Mouse (Mus musculus): Measurements from ENCODE around the gene Gm13288. TPM values are rescaled to one million over a fixed set of nuclear protein-coding genes. Genes with fewer than 3 reads are reported as not detected.
"Not testable (repeated sequence)": the region's sequence is repeated elsewhere in the genome, so short reads cannot be mapped to it uniquely, and the experiment has no call there.

Gene Gm13288
- 0.18 TPM for polyA plus RNA-seq (2012; fragmentation: generic; extraction: Trizol)
- long read RNA-seq, experiment 1, transcript Gm13288-201 (1 exons, 2,850 nt) = major isoform, 5 of 5 reads
- long read RNA-seq, experiment 1, partial matches to known transcripts = 0 of 5 reads
- long read RNA-seq, experiment 1, other reads (novel, unspliced or antisense) = 0 of 5 reads
- long read RNA-seq, experiment 2, partial matches to known transcripts = 0 of 3 reads
- long read RNA-seq, experiment 2, other reads (novel, unspliced or antisense) = 0 of 3 reads

- H3K79me2 ChIP-seq (ENCODE audit: control insufficient read depth, insufficient read depth); H3ac ChIP-seq (ENCODE audit: control insufficient read depth, insufficient read length, low read depth); H3K36me3 ChIP-seq (ENCODE audit: control insufficient read depth, insufficient read depth); H3K4me3 ChIP-seq (ENCODE audit: insufficient read depth, poor library complexity, severe bottlenecking); H3K79me3 ChIP-seq (ENCODE audit: low read depth); H3K27me3 ChIP-seq (ENCODE audit: control insufficient read depth, insufficient read depth, insufficient read length): not testable (repeated sequence)
Measured at GRCm38 (mm10) chr4:88805231-88805630, at the start of gene Gm13288. TSS of gene Gm13288 (plus strand) at chr4:88805531.

GRCm38 (mm10) chr4:88756581-88757513 lies 48.5 kb upstream of the Gm13288 start:
- H3K79me3 ChIP-seq (ENCODE audit: low read depth); H3K79me2 ChIP-seq (ENCODE audit: control insufficient read depth, insufficient read depth); H3ac ChIP-seq (ENCODE audit: control insufficient read depth, insufficient read length, low read depth); H3K36me3 ChIP-seq (ENCODE audit: control insufficient read depth, insufficient read depth); H3K27me3 ChIP-seq (ENCODE audit: control insufficient read depth, insufficient read depth, insufficient read length); H3K4me3 ChIP-seq (ENCODE audit: insufficient read depth, poor library complexity, severe bottlenecking): not testable (repeated sequence)

- not testable (repeated sequence) for H3K79me3 ChIP-seq (ENCODE audit: low read depth); H3ac ChIP-seq (ENCODE audit: control insufficient read depth, insufficient read length, low read depth); H3K36me3 ChIP-seq (ENCODE audit: control insufficient read depth, insufficient read depth); H3K79me2 ChIP-seq (ENCODE audit: control insufficient read depth, insufficient read depth); H3K4me3 ChIP-seq (ENCODE audit: insufficient read depth, poor library complexity, severe bottlenecking); H3K27me3 ChIP-seq (ENCODE audit: control insufficient read depth, insufficient read depth, insufficient read length)
Measured at GRCm38 (mm10) chr4:88757628-88758031, 47.7 kb upstream of the Gm13288 start.

- not testable (repeated sequence) for H3K4me3 ChIP-seq (ENCODE audit: insufficient read depth, poor library complexity, severe bottlenecking); H3K36me3 ChIP-seq (ENCODE audit: control insufficient read depth, insufficient read depth); H3ac ChIP-seq (ENCODE audit: control insufficient read depth, insufficient read length, low read depth); H3K79me2 ChIP-seq (ENCODE audit: control insufficient read depth, insufficient read depth); H3K27me3 ChIP-seq (ENCODE audit: control insufficient read depth, insufficient read depth, insufficient read length); H3K79me3 ChIP-seq (ENCODE audit: low read depth)
Measured at GRCm38 (mm10) chr4:88758751-88759150, 46.6 kb upstream of the Gm13288 start.

GRCm38 (mm10) chr4:88759610-88760268 lies 45.6 kb upstream of the Gm13288 start, which contains the start of gene Gm13283:
TSS of gene Gm13283 (plus strand) at chr4:88760119.
- not testable (repeated sequence) for H3K36me3 ChIP-seq (ENCODE audit: control insufficient read depth, insufficient read depth); H3K79me3 ChIP-seq (ENCODE audit: low read depth); H3ac ChIP-seq (ENCODE audit: control insufficient read depth, insufficient read length, low read depth); H3K4me3 ChIP-seq (ENCODE audit: insufficient read depth, poor library complexity, severe bottlenecking); H3K79me2 ChIP-seq (ENCODE audit: control insufficient read depth, insufficient read depth); H3K27me3 ChIP-seq (ENCODE audit: control insufficient read depth, insufficient read depth, insufficient read length)

- H3K79me3 ChIP-seq (ENCODE audit: low read depth); H3K4me3 ChIP-seq (ENCODE audit: insufficient read depth, poor library complexity, severe bottlenecking): not testable (repeated sequence)
Measured at GRCm38 (mm10) chr4:88760431-88760830, 44.9 kb upstream of the Gm13288 start.

GRCm38 (mm10) chr4:88761776-88762175 lies 43.6 kb upstream of the Gm13288 start:
- H3K4me3 ChIP-seq (ENCODE audit: insufficient read depth, poor library complexity, severe bottlenecking); H3K79me2 ChIP-seq (ENCODE audit: control insufficient read depth, insufficient read depth); H3K27me3 ChIP-seq (ENCODE audit: control insufficient read depth, insufficient read depth, insufficient read length); H3K36me3 ChIP-seq (ENCODE audit: control insufficient read depth, insufficient read depth); H3K79me3 ChIP-seq (ENCODE audit: low read depth); H3ac ChIP-seq (ENCODE audit: control insufficient read depth, insufficient read length, low read depth): not testable (repeated sequence)

More at GRCm38 (mm10) chr4:88760431-88760830, 44.9 kb upstream of the Gm13288 start:
- H3K36me3 ChIP-seq (ENCODE audit: control insufficient read depth, insufficient read depth); H3K79me2 ChIP-seq (ENCODE audit: control insufficient read depth, insufficient read depth); H3ac ChIP-seq (ENCODE audit: control insufficient read depth, insufficient read length, low read depth); H3K27me3 ChIP-seq (ENCODE audit: control insufficient read depth, insufficient read depth, insufficient read length): not testable (repeated sequence)

- not testable (repeated sequence) for H3ac ChIP-seq (ENCODE audit: control insufficient read depth, insufficient read length, low read depth); H3K4me3 ChIP-seq (ENCODE audit: insufficient read depth, poor library complexity, severe bottlenecking); H3K36me3 ChIP-seq (ENCODE audit: control insufficient read depth, insufficient read depth); H3K79me2 ChIP-seq (ENCODE audit: control insufficient read depth, insufficient read depth); H3K79me3 ChIP-seq (ENCODE audit: low read depth); H3K27me3 ChIP-seq (ENCODE audit: control insufficient read depth, insufficient read depth, insufficient read length)
Measured at GRCm38 (mm10) chr4:88762341-88762740, 43.0 kb upstream of the Gm13288 start.

- H3K36me3 ChIP-seq (ENCODE audit: control insufficient read depth, insufficient read depth); H3K79me2 ChIP-seq (ENCODE audit: control insufficient read depth, insufficient read depth); H3K27me3 ChIP-seq (ENCODE audit: control insufficient read depth, insufficient read depth, insufficient read length); H3K79me3 ChIP-seq (ENCODE audit: low read depth); H3K4me3 ChIP-seq (ENCODE audit: insufficient read depth, poor library complexity, severe bottlenecking); H3ac ChIP-seq (ENCODE audit: control insufficient read depth, insufficient read length, low read depth): not testable (repeated sequence)
Measured at GRCm38 (mm10) chr4:88763384-88764018, 41.8 kb upstream of the Gm13288 start.

GRCm38 (mm10) chr4:88773534-88773933 lies 31.8 kb upstream of the Gm13288 start, which contains the start of gene Gm13290:
TSS of gene Gm13290 (plus strand) at chr4:88773834.
- not testable (repeated sequence) for H3K79me3 ChIP-seq (ENCODE audit: low read depth); H3ac ChIP-seq (ENCODE audit: control insufficient read depth, insufficient read length, low read depth); H3K79me2 ChIP-seq (ENCODE audit: control insufficient read depth, insufficient read depth); H3K4me3 ChIP-seq (ENCODE audit: insufficient read depth, poor library complexity, severe bottlenecking); H3K27me3 ChIP-seq (ENCODE audit: control insufficient read depth, insufficient read depth, insufficient read length); H3K36me3 ChIP-seq (ENCODE audit: control insufficient read depth, insufficient read depth)

GRCm38 (mm10) chr4:88776622-88777021 lies 28.7 kb upstream of the Gm13288 start, which contains the start of gene Gm13289:
TSS of gene Gm13289 (plus strand) at chr4:88776922.
- not testable (repeated sequence) for H3ac ChIP-seq (ENCODE audit: control insufficient read depth, insufficient read length, low read depth); H3K79me3 ChIP-seq (ENCODE audit: low read depth); H3K4me3 ChIP-seq (ENCODE audit: insufficient read depth, poor library complexity, severe bottlenecking); H3K79me2 ChIP-seq (ENCODE audit: control insufficient read depth, insufficient read depth); H3K36me3 ChIP-seq (ENCODE audit: control insufficient read depth, insufficient read depth); H3K27me3 ChIP-seq (ENCODE audit: control insufficient read depth, insufficient read depth, insufficient read length)
